Mouse (Mus musculus) CH12.LX (cell line): ENCODE data around the gene Sost. TPM values are rescaled to one million over a fixed set of nuclear protein-coding genes. Genes with fewer than 3 reads are reported as not detected.

Source experiments
- DNase-seq: peaks from one replicate; pipeline ENCODE4 v3.0.0-alpha.2; 2013; ENCODE audit errors: extremely low read depth
- H3K27ac ChIP-seq: 2 replicates; pipeline ENCODE4 v1.5.1; 2012; ENCODE audit warnings: low read depth, mild to moderate bottlenecking, control low read depth, moderate library complexity; ENCODE audit not compliant: insufficient read depth
- H3K27me3 ChIP-seq: replicated peaks from 2 replicates; pipeline ENCODE3; 2012; ENCODE audit warnings: inconsistent platforms
- H3K36me3 ChIP-seq, 2 experiments: replicated peaks in 1 of 2; 2 replicates each; pipeline versions ENCODE3 to v1.6.1; 2012; ENCODE audit warnings: inconsistent platforms in 1 of 2, low read length in 1 of 2, mild to moderate bottlenecking in 1 of 2, mixed read lengths in 1 of 2, moderate library complexity in 1 of 2; ENCODE audit not compliant: control insufficient read depth in 1 of 2, insufficient read depth in 1 of 2
- H3K4me1 ChIP-seq, 2 experiments: 2 replicates each; pipeline ENCODE4 v1.6.1; 2012; ENCODE audit warnings: inconsistent platforms in 1 of 2, moderate library complexity in 1 of 2; ENCODE audit not compliant: insufficient read depth in 2 of 2, control insufficient read depth in 1 of 2
- H3K4me2 ChIP-seq: 2 replicates; pipeline ENCODE4 v1.6.1; 2012; ENCODE audit warnings: low read depth, mild to moderate bottlenecking, control low read depth; ENCODE audit not compliant: poor library complexity, insufficient read depth, severe bottlenecking
- H3K4me3 ChIP-seq, 3 experiments: fragments of 150-350 bp in 1 of 3; sonication (generic) in 1 of 3; replicated peaks in 1 of 3; 2 replicates each; pipeline versions ENCODE3 to v1.5.1; 2011 to 2012; ENCODE audit warnings: low read depth in 2 of 3, low read length in 2 of 3, mild to moderate bottlenecking in 2 of 3, moderate library complexity in 2 of 3, control low read depth in 1 of 3, improper control_type of control experiment in 1 of 3, inconsistent platforms in 1 of 3, mixed read lengths in 1 of 3; ENCODE audit not compliant: poor library complexity in 1 of 3
- H3K79me2 ChIP-seq: replicated peaks from 2 replicates; pipeline ENCODE4 v1.6.1; 2012; ENCODE audit warnings: mild to moderate bottlenecking, moderate library complexity; ENCODE audit not compliant: control insufficient read depth, poor library complexity, insufficient read depth, severe bottlenecking; ENCODE audit errors: extremely low read depth
- H3K9ac ChIP-seq: 2 replicates; pipeline ENCODE4 v1.6.1; 2012; ENCODE audit warnings: low read depth, mild to moderate bottlenecking, control low read depth, moderate library complexity; ENCODE audit not compliant: insufficient read depth
- H3K9me3 ChIP-seq: replicated peaks from 2 replicates; pipeline ENCODE3; 2012; ENCODE audit warnings: low read length, inconsistent platforms, mixed read lengths
- BHLHE40 ChIP-seq: IDR thresholded peaks from 2 replicates; pipeline ENCODE4 v1.6.1; 2011; ENCODE audit warnings: mild to moderate bottlenecking, low read depth, low read length, improper control_type of control experiment
- CTCF ChIP-seq, 2 experiments: IDR thresholded peaks in 1 of 2; conservative IDR thresholded peaks in 1 of 2; 2 replicates each; pipeline ENCODE4 v1.5.1; 2011 to 2012; ENCODE audit warnings: low read depth in 2 of 2, low read length in 2 of 2, improper control_type of control experiment in 1 of 2, inconsistent platforms in 1 of 2, mild to moderate bottlenecking in 1 of 2, moderate library complexity in 1 of 2
- E2F4 ChIP-seq: IDR thresholded peaks from 2 replicates; pipeline ENCODE4 v1.6.1; 2011; ENCODE audit warnings: low read depth, low read length, improper control_type of control experiment; ENCODE audit not compliant: insufficient replicate concordance
- EP300 ChIP-seq: IDR thresholded peaks from 2 replicates; pipeline ENCODE4 v1.6.1; 2011; ENCODE audit warnings: low read length, improper control_type of control experiment
- IRF4 ChIP-seq: IDR thresholded peaks from 2 replicates; pipeline ENCODE4 v1.6.1; 2014; ENCODE audit warnings: low read depth, mild to moderate bottlenecking, inconsistent platforms, low read length, improper control_type of control experiment
- JUN ChIP-seq: IDR thresholded peaks from 2 replicates; pipeline ENCODE4 v1.6.1; 2011; ENCODE audit warnings: low read depth, mild to moderate bottlenecking, low read length, improper control_type of control experiment, moderate library complexity; ENCODE audit not compliant: insufficient read depth
- MEF2A ChIP-seq: IDR thresholded peaks from 2 replicates; pipeline ENCODE4 v1.6.1; 2014; ENCODE audit warnings: low read depth, mild to moderate bottlenecking, inconsistent platforms, low read length, improper control_type of control experiment, borderline replicate concordance
- MXI1 ChIP-seq: IDR thresholded peaks from 2 replicates; pipeline ENCODE4 v1.6.1; 2011; ENCODE audit warnings: mild to moderate bottlenecking, low read depth, low read length, improper control_type of control experiment
- POLR2A ChIP-seq: IDR thresholded peaks from 2 replicates; pipeline ENCODE4 v1.6.1; 2011; ENCODE audit warnings: low read depth, mild to moderate bottlenecking, improper control_type of control experiment, low read length
- RAD21 ChIP-seq: IDR thresholded peaks from 2 replicates; pipeline ENCODE4 v1.6.1; 2011; ENCODE audit warnings: low read depth, mild to moderate bottlenecking, low read length, improper control_type of control experiment, moderate library complexity
- SMC3 ChIP-seq: IDR thresholded peaks from 2 replicates; pipeline ENCODE4 v1.6.1; 2011; ENCODE audit warnings: low read depth, low read length, improper control_type of control experiment
- USF2 ChIP-seq: conservative IDR thresholded peaks from 2 replicates; pipeline ENCODE4 v1.6.1; 2011; ENCODE audit warnings: low read depth, low read length, improper control_type of control experiment
- dilution Hi-C: fragments of 300-500 bp; cut with MboI; formaldehyde crosslinking; loops from 2 replicates; pipeline ENCODE4 v1.14.3; 2020; ENCODE audit warnings: low sequenced_read_pairs; ENCODE audit not compliant: extremely low pct_unique_long_range_greater_than_20kb, extremely low pct_ligation_motif_present
- in situ Hi-C: fragments of 300-500 bp; cut with MboI; formaldehyde crosslinking; loops from 3 replicates; pipeline ENCODE4 v1.14.3; 2019; ENCODE audit warnings: low sequenced_read_pairs, low pct_ligation_motif_present, low pct_unique_long_range_greater_than_20kb, mixed read lengths
- polyA plus RNA-seq: library from polyadenylated mRNA; unstranded; fragments of >175 nt; gene quantifications from 2 replicates; pipeline ENCODE4 v1.2.1, GENCODE M21; 2012; ENCODE audit warnings: low read depth; ENCODE audit not compliant: insufficient read length
- total RNA-seq, 2 experiments: library from RNA; depleted of rRNA; stranded (reverse); fragments of 300-350 nt in 1 of 2; fragments of >200 nt in 1 of 2; gene quantifications; 2 replicates each; pipeline ENCODE4 v1.2.3; 2012 to 2014

Gene Sost
- total and polyA plus RNA-seq, 3 experiments: not detected

GRCm38 (mm10) chr11:101972651-101973050 is 5.8 kb upstream of the Sost start:
- Histone ChIP-seq H3K9me3 (peaks cover 4% of the 10 kb centered on the region), H3K4me1 (peaks cover 6 to 32% of the 10 kb centered on the region in 2 experiments; a peak in 3 of 4 replicates), H3K79me2 (no peaks in the 10 kb centered on the region), H3K27me3 (peaks cover 8% of the 10 kb centered on the region), H3K27ac (no peak overlapping the region), H3K9ac (no peak overlapping the region), H3K4me3 (no peak overlapping the region), H3K4me2 (no peak overlapping the region), H3K36me3 (peaks cover 7 to 47% of the 10 kb centered on the region in 2 experiments)
- TF ChIP-seq E2F4 (no peak), POLR2A (no peak), SMC3 (no peak), USF2 (no peak)
- no peak for DNase-seq
- in situ Hi-C loops: loop anchor here (5.0 kb wide), 1 partner anchor 160 kb away; no protein-coding TSS in a partner anchor
- dilution Hi-C loops: no loop called here

- dilution Hi-C loops (no loop called here), in situ Hi-C loops (loop anchor here (5.0 kb wide), 1 partner anchor 160 kb away; no protein-coding TSS in a partner anchor)
- peaks cover 13% of the 10 kb centered on the region for H3K27me3 ChIP-seq
- H3K27ac ChIP-seq: no peak overlapping the region
- H3K4me2 ChIP-seq: no peak overlapping the region
- peak; percentile 33 for DNase-seq
- H3K36me3 ChIP-seq: peaks cover 7 to 42% of the 10 kb centered on the region in 2 experiments
- H3K9me3 ChIP-seq: peaks cover 4% of the 10 kb centered on the region
- H3K4me1 ChIP-seq: peaks cover 6 to 32% of the 10 kb centered on the region in 2 experiments; a peak in 3 of 4 replicates
- H3K79me2 ChIP-seq: no peaks in the 10 kb centered on the region
- TF ChIP-seq EP300 (peak; percentile 41; the same call in 1 of the 2 replicates), RAD21 (no peak), MXI1 (0 out of 2 replicates have a peak, but pooled peaks have one; percentile 28), BHLHE40 (peak; percentile 77), IRF4 (peak; percentile 60; the same call in 1 of the 2 replicates), JUN (no peak), MEF2A (no peak)
- H3K4me3 ChIP-seq: no peak overlapping the region
- no peak overlapping the region for H3K9ac ChIP-seq
Measured at GRCm38 (mm10) chr11:101972097-101972496, 5.3 kb upstream of the Sost start.

- H3K36me3 ChIP-seq: peaks cover 7 to 35% of the 10 kb centered on the region in 2 experiments
- DNase-seq: peak; percentile 50
- peaks cover 6 to 32% of the 10 kb centered on the region in 2 experiments; a peak in 3 of 4 replicates for H3K4me1 ChIP-seq
Measured at GRCm38 (mm10) chr11:101971410-101971809, 4.6 kb upstream of the Sost start.

More at GRCm38 (mm10) chr11:101971410-101971809, 4.6 kb upstream of the Sost start:
- Histone ChIP-seq H3K27ac (no peak overlapping the region), H3K4me2 (no peak overlapping the region), H3K9ac (no peak overlapping the region), H3K27me3 (peaks cover 18% of the 10 kb centered on the region), H3K4me3 (no peak overlapping the region), H3K79me2 (no peaks in the 10 kb centered on the region), H3K9me3 (no peaks in the 10 kb centered on the region)
- TF ChIP-seq MEF2A (no peak), CTCF (conservative IDR thresholded peaks at IDR 0.05 in 1 of 2, IDR thresholded peaks at IDR 0.05 in 1 of 2; ENCODE audit: low read depth in 2 of 2, low read length in 2 of 2) (peak; percentile 77)
- dilution Hi-C loops: no loop called here
- in situ Hi-C loops: loop anchor here (5.0 kb wide), 1 partner anchor 159 kb away; no protein-coding TSS in a partner anchor
